Mouse (Mus musculus): Measurements from ENCODE around the gene Hacd2. TPM values are rescaled to one million over a fixed set of nuclear protein-coding genes. Genes with fewer than 3 reads are reported as not detected.

Gene Hacd2
- polyA plus RNA-seq, 1 experiment from 2014 or later: 25.2 TPM

- Histone ChIP-seq H3K27ac (replicated peaks; ENCODE audit: low read depth, low read length) (no peak overlapping the region), H3K4me1 (ENCODE audit: control insufficient read depth, insufficient read depth, low read length) (no peaks in the 10 kb centered on the region), H3K4me3 (ENCODE audit: low read depth, low read length) (no peak overlapping the region), H3K36me3 (replicated peaks; ENCODE audit: control insufficient read depth, insufficient read depth, low read depth, low read length) (no peaks in the 10 kb centered on the region), H3K27me3 (ENCODE audit: control insufficient read depth, insufficient read depth, low read length) (no peaks in the 10 kb centered on the region), H3K9me3 (replicated peaks; ENCODE audit: control insufficient read depth, low read length) (no peaks in the 10 kb centered on the region), H3K9ac (replicated peaks; ENCODE audit: low read length) (no peak overlapping the region), H3K4me2 (ENCODE audit: low read depth, low read length) (no peak overlapping the region)
- WGBS: 87% methylated on average over 13 of the region's 13 CpGs
- no peak for ATAC-seq (replicated peaks; ENCODE audit: insufficient number of reproducible peaks, low FRiP score, low TSS enrichment, low read depth)
- no peak for DNase-seq (ENCODE audit: low spot score)
Observed at GRCm38 (mm10) chr16:34986211-34986825, 35.9 kb upstream of the Hacd2 start.

GRCm38 (mm10) chr16:34991365-34991764 is 30.9 kb upstream of the Hacd2 start:
- Histone ChIP-seq H3K9ac (replicated peaks; ENCODE audit: low read length) (no peak overlapping the region), H3K27me3 (ENCODE audit: control insufficient read depth, insufficient read depth, low read length) (no peaks in the 10 kb centered on the region), H3K27ac (replicated peaks; ENCODE audit: low read depth, low read length) (no peak overlapping the region), H3K4me2 (ENCODE audit: low read depth, low read length) (no peak overlapping the region), H3K4me1 (ENCODE audit: control insufficient read depth, insufficient read depth, low read length) (no peaks in the 10 kb centered on the region), H3K9me3 (replicated peaks; ENCODE audit: control insufficient read depth, low read length) (no peaks in the 10 kb centered on the region), H3K4me3 (ENCODE audit: low read depth, low read length) (no peak overlapping the region), H3K36me3 (replicated peaks; ENCODE audit: control insufficient read depth, insufficient read depth, low read depth, low read length) (no peaks in the 10 kb centered on the region)
- DNase-seq (ENCODE audit: low spot score): no peak
- 73% methylated on average over 3 of the region's 3 CpGs for WGBS
- no peak for ATAC-seq (replicated peaks; ENCODE audit: insufficient number of reproducible peaks, low FRiP score, low TSS enrichment, low read depth)

GRCm38 (mm10) chr16:34992854-34993253 is 29.4 kb upstream of the Hacd2 start:
- H3K4me3 ChIP-seq (ENCODE audit: low read depth, low read length): no peak overlapping the region
- WGBS: 94% methylated on average over 5 of the region's 5 CpGs
- no peaks in the 10 kb centered on the region for H3K27me3 ChIP-seq (ENCODE audit: control insufficient read depth, insufficient read depth, low read length)
- no peaks in the 10 kb centered on the region for H3K9me3 ChIP-seq (replicated peaks; ENCODE audit: control insufficient read depth, low read length)
- no peak overlapping the region for H3K9ac ChIP-seq (replicated peaks; ENCODE audit: low read length)
- no peak for DNase-seq (ENCODE audit: low spot score)
- H3K4me1 ChIP-seq (ENCODE audit: control insufficient read depth, insufficient read depth, low read length): no peaks in the 10 kb centered on the region
- H3K27ac ChIP-seq (replicated peaks; ENCODE audit: low read depth, low read length): no peak overlapping the region
- no peaks in the 10 kb centered on the region for H3K36me3 ChIP-seq (replicated peaks; ENCODE audit: control insufficient read depth, insufficient read depth, low read depth, low read length)
- H3K4me2 ChIP-seq (ENCODE audit: low read depth, low read length): no peak overlapping the region
- no peak for ATAC-seq (replicated peaks; ENCODE audit: insufficient number of reproducible peaks, low FRiP score, low TSS enrichment, low read depth)

GRCm38 (mm10) chr16:34993694-34994330 is 28.4 kb upstream of the Hacd2 start:
- DNase-seq (ENCODE audit: low spot score) (no peak), ATAC-seq (replicated peaks; ENCODE audit: insufficient number of reproducible peaks, low FRiP score, low TSS enrichment, low read depth) (no peak)
- H3K27ac ChIP-seq (replicated peaks; ENCODE audit: low read depth, low read length): no peak overlapping the region
- 85% methylated on average over 10 of the region's 10 CpGs for WGBS
- H3K9me3 ChIP-seq (replicated peaks; ENCODE audit: control insufficient read depth, low read length): no peaks in the 10 kb centered on the region
- H3K36me3 ChIP-seq (replicated peaks; ENCODE audit: control insufficient read depth, insufficient read depth, low read depth, low read length): no peaks in the 10 kb centered on the region
- H3K4me2 ChIP-seq (ENCODE audit: low read depth, low read length): no peak overlapping the region
- H3K4me3 ChIP-seq (ENCODE audit: low read depth, low read length): no peak overlapping the region
- H3K9ac ChIP-seq (replicated peaks; ENCODE audit: low read length): no peak overlapping the region
- H3K4me1 ChIP-seq (ENCODE audit: control insufficient read depth, insufficient read depth, low read length): no peaks in the 10 kb centered on the region
- no peaks in the 10 kb centered on the region for H3K27me3 ChIP-seq (ENCODE audit: control insufficient read depth, insufficient read depth, low read length)

GRCm38 (mm10) chr16:34994641-34995141 is 27.5 kb upstream of the Hacd2 start:
- Histone ChIP-seq H3K27me3 (ENCODE audit: control insufficient read depth, insufficient read depth, low read length) (no peaks in the 10 kb centered on the region), H3K4me3 (ENCODE audit: low read depth, low read length) (no peak overlapping the region), H3K9me3 (replicated peaks; ENCODE audit: control insufficient read depth, low read length) (no peaks in the 10 kb centered on the region), H3K4me1 (ENCODE audit: control insufficient read depth, insufficient read depth, low read length) (no peaks in the 10 kb centered on the region), H3K36me3 (replicated peaks; ENCODE audit: control insufficient read depth, insufficient read depth, low read depth, low read length) (no peaks in the 10 kb centered on the region), H3K4me2 (ENCODE audit: low read depth, low read length) (no peak overlapping the region), H3K27ac (replicated peaks; ENCODE audit: low read depth, low read length) (no peak overlapping the region), H3K9ac (replicated peaks; ENCODE audit: low read length) (no peak overlapping the region)
- WGBS: 78% methylated on average over 9 of the region's 9 CpGs
- ATAC-seq (replicated peaks; ENCODE audit: insufficient number of reproducible peaks, low FRiP score, low TSS enrichment, low read depth) (no peak), DNase-seq (ENCODE audit: low spot score) (no peak)

GRCm38 (mm10) chr16:34996133-34996532 is 26.1 kb upstream of the Hacd2 start:
- H3K9ac ChIP-seq (replicated peaks; ENCODE audit: low read length): no peak overlapping the region
- H3K4me3 ChIP-seq (ENCODE audit: low read depth, low read length): no peak overlapping the region
- H3K9me3 ChIP-seq (replicated peaks; ENCODE audit: control insufficient read depth, low read length): no peaks in the 10 kb centered on the region
- no peak overlapping the region for H3K4me2 ChIP-seq (ENCODE audit: low read depth, low read length)
- no peak overlapping the region for H3K27ac ChIP-seq (replicated peaks; ENCODE audit: low read depth, low read length)
- no peaks in the 10 kb centered on the region; the same call in 1 of the 2 replicates for H3K4me1 ChIP-seq (ENCODE audit: control insufficient read depth, insufficient read depth, low read length)
- H3K36me3 ChIP-seq (replicated peaks; ENCODE audit: control insufficient read depth, insufficient read depth, low read depth, low read length): no peaks in the 10 kb centered on the region
- no peaks in the 10 kb centered on the region for H3K27me3 ChIP-seq (ENCODE audit: control insufficient read depth, insufficient read depth, low read length)
- 72% methylated on average over 5 of the region's 5 CpGs for WGBS
- DNase-seq (ENCODE audit: low spot score) (no peak), ATAC-seq (replicated peaks; ENCODE audit: insufficient number of reproducible peaks, low FRiP score, low TSS enrichment, low read depth) (no peak)

GRCm38 (mm10) chr16:34997052-34997451 is 25.2 kb upstream of the Hacd2 start:
- 42% methylated on average over 4 of the region's 4 CpGs for WGBS

GRCm38 (mm10) chr16:34997576-34997975 is 24.7 kb upstream of the Hacd2 start:
- H3K9me3 ChIP-seq (replicated peaks; ENCODE audit: control insufficient read depth, low read length): no peaks in the 10 kb centered on the region
- H3K4me3 ChIP-seq (ENCODE audit: low read depth, low read length): no peak overlapping the region
- H3K27ac ChIP-seq (replicated peaks; ENCODE audit: low read depth, low read length): no peak overlapping the region
- no peak overlapping the region for H3K4me2 ChIP-seq (ENCODE audit: low read depth, low read length)
- no peaks in the 10 kb centered on the region for H3K36me3 ChIP-seq (replicated peaks; ENCODE audit: control insufficient read depth, insufficient read depth, low read depth, low read length)
- no peak overlapping the region for H3K9ac ChIP-seq (replicated peaks; ENCODE audit: low read length)
- DNase-seq (ENCODE audit: low spot score): no peak
- ATAC-seq (replicated peaks; ENCODE audit: insufficient number of reproducible peaks, low FRiP score, low TSS enrichment, low read depth): no peak
- WGBS: 67% methylated on average over 10 of the region's 10 CpGs
- H3K4me1 ChIP-seq (ENCODE audit: control insufficient read depth, insufficient read depth, low read length): no peaks in the 10 kb centered on the region; the same call in 1 of the 2 replicates
- H3K27me3 ChIP-seq (ENCODE audit: control insufficient read depth, insufficient read depth, low read length): no peaks in the 10 kb centered on the region

More at GRCm38 (mm10) chr16:34997052-34997451, 25.2 kb upstream of the Hacd2 start:
- H3K36me3 ChIP-seq (replicated peaks; ENCODE audit: control insufficient read depth, insufficient read depth, low read depth, low read length): no peaks in the 10 kb centered on the region
- H3K4me3 ChIP-seq (ENCODE audit: low read depth, low read length): no peak overlapping the region
- H3K4me1 ChIP-seq (ENCODE audit: control insufficient read depth, insufficient read depth, low read length): no peaks in the 10 kb centered on the region; the same call in 1 of the 2 replicates
- DNase-seq (ENCODE audit: low spot score) (no peak), ATAC-seq (replicated peaks; ENCODE audit: insufficient number of reproducible peaks, low FRiP score, low TSS enrichment, low read depth) (no peak)
- no peaks in the 10 kb centered on the region for H3K9me3 ChIP-seq (replicated peaks; ENCODE audit: control insufficient read depth, low read length)
- no peak overlapping the region for H3K4me2 ChIP-seq (ENCODE audit: low read depth, low read length)
- H3K27me3 ChIP-seq (ENCODE audit: control insufficient read depth, insufficient read depth, low read length): no peaks in the 10 kb centered on the region
- H3K9ac ChIP-seq (replicated peaks; ENCODE audit: low read length): no peak overlapping the region
- no peak overlapping the region for H3K27ac ChIP-seq (replicated peaks; ENCODE audit: low read depth, low read length)
